Mouse (Mus musculus) hindbrain, embryonic 12.5 days (tissue): ENCODE data around the gene Txlnb. TPM values are rescaled to one million over a fixed set of nuclear protein-coding genes. Genes with fewer than 3 reads are reported as not detected.

Experiments
- polyA plus RNA-seq: library from polyadenylated mRNA; unstranded; fragments of >200 nt; fragmentation: Nextera tagmentation; extraction: Ambion mirVana; gene quantifications from 2 replicates; pipeline ENCODE4 v1.2.1, GENCODE M21; 2016

The Txlnb gene
- polyA plus RNA-seq, 1 experiment from 2014 or later: 4.0 TPM

Other genes with a start within 250 kb of the Txlnb start
- gene Cited2, start 73.0 kb upstream of the Txlnb start, polyA plus RNA-seq: 110 and 129 TPM in 2 replicates
- gene Heca, start 151.8 kb downstream of the Txlnb start, polyA plus RNA-seq: 5.4 and 5.8 TPM in 2 replicates
- 164 and 170 TPM in 2 replicates for gene Abracl, start 227.1 kb downstream of the Txlnb start, polyA plus RNA-seq